Mouse (Mus musculus) ES-E14 (cell line): ENCODE results near the gene Dnajc28. TPM values are rescaled to one million over a fixed set of nuclear protein-coding genes. Genes with fewer than 3 reads are reported as not detected.

Source experiments
- DNase-seq: peaks from one replicate; pipeline ENCODE4 v3.0.0-alpha.2; 2013; ENCODE audit warnings: low read depth, low spot score
- H3K27ac ChIP-seq: 2 replicates; pipeline ENCODE4 v1.5.1; 2012; ENCODE audit warnings: low read depth, mild to moderate bottlenecking, low read length, moderate library complexity, mixed read lengths; ENCODE audit not compliant: poor library complexity, insufficient read depth, severe bottlenecking
- H3K36me3 ChIP-seq: 2 replicates; pipeline ENCODE4 v1.6.1; 2012; ENCODE audit warnings: mild to moderate bottlenecking, low read length, moderate library complexity, mixed read lengths; ENCODE audit not compliant: control insufficient read depth, poor library complexity, insufficient read depth, severe bottlenecking
- H3K4me1 ChIP-seq, 2 experiments: fragments of 150-350 bp in 1 of 2; sonication (generic) in 1 of 2; 2 replicates each; pipeline ENCODE4 v1.6.1; 2012; ENCODE audit warnings: low read length in 2 of 2, mild to moderate bottlenecking in 1 of 2, mixed read lengths in 1 of 2; ENCODE audit not compliant: control insufficient read depth in 2 of 2, insufficient read depth in 2 of 2, poor library complexity in 1 of 2
- H3K4me3 ChIP-seq, 2 experiments: fragments of 150-350 bp in 1 of 2; sonication (generic) in 1 of 2; 2 replicates each; pipeline ENCODE4 v1.5.1; 2012; ENCODE audit warnings: low read length in 2 of 2, low read depth in 1 of 2, mild to moderate bottlenecking in 1 of 2, mixed read lengths in 1 of 2; ENCODE audit not compliant: insufficient read depth in 1 of 2, poor library complexity in 1 of 2, severe bottlenecking in 1 of 2
- H3K9ac ChIP-seq: 2 replicates; pipeline ENCODE4 v1.6.1; 2012; ENCODE audit warnings: low read depth, mild to moderate bottlenecking, low read length, mixed read lengths; ENCODE audit not compliant: poor library complexity, insufficient read depth, severe bottlenecking
- H3K9me3 ChIP-seq: fragments of 150-350 bp; sonication (generic); 2 replicates; pipeline ENCODE4 v1.6.1; 2012; ENCODE audit warnings: low read depth, mild to moderate bottlenecking, low read length; ENCODE audit not compliant: control insufficient read depth, insufficient read depth
- CHD2 ChIP-seq: IDR thresholded peaks from 2 replicates; pipeline ENCODE4 v1.6.1; 2014; ENCODE audit warnings: mild to moderate bottlenecking, low read depth, low read length, inconsistent platforms
- HCFC1 ChIP-seq: IDR thresholded peaks from 2 replicates; pipeline ENCODE4 v1.6.1; 2012; ENCODE audit warnings: low read length, inconsistent platforms, borderline replicate concordance; ENCODE audit not compliant: insufficient read depth
- MAFK ChIP-seq: IDR thresholded peaks from 2 replicates; pipeline ENCODE4 v1.6.1; 2014; ENCODE audit warnings: mild to moderate bottlenecking, low read depth, low read length, inconsistent platforms; ENCODE audit not compliant: insufficient read depth
- ZC3H11A ChIP-seq: IDR thresholded peaks from 2 replicates; pipeline ENCODE4 v1.6.1; 2012; ENCODE audit warnings: low read depth, mild to moderate bottlenecking, inconsistent platforms, low read length, borderline replicate concordance
- ZNF384 ChIP-seq: IDR thresholded peaks from 2 replicates; pipeline ENCODE4 v1.6.1; 2012; ENCODE audit warnings: low read depth, low read length, inconsistent platforms
- in situ Hi-C, 2 experiments: fragments of 600-800 bp; cut with MboI; formaldehyde crosslinking; loops; one replicate each; pipeline ENCODE4 v1.15.1; 2025; ENCODE audit warnings: low sequenced_read_pairs in 2 of 2, inconsistent platforms in 1 of 2; ENCODE audit not compliant: unreplicated experiment in 2 of 2
- total RNA-seq: library from RNA; depleted of rRNA; stranded (reverse); fragments of 300-350 nt; gene quantifications from 2 replicates; pipeline ENCODE4 v1.2.3, GENCODE M21; 2012

The Dnajc28 gene
- total RNA-seq, 1 experiment: 1.7 TPM

- H3K4me3 ChIP-seq: no peak overlapping the region
- H3K9ac ChIP-seq: no peak overlapping the region
- peaks cover 4% of the 10 kb centered on the region; the same call in 1 of the 2 replicates for H3K36me3 ChIP-seq
- H3K4me1 ChIP-seq: no peaks in the 10 kb centered on the region
- TF ChIP-seq ZC3H11A (peak; percentile 33; the same call in 1 of the 2 replicates), MAFK (no peak), HCFC1 (no peak), ZNF384 (no peak), CHD2 (no peak)
- no peaks in the 10 kb centered on the region for H3K9me3 ChIP-seq
- no peak overlapping the region for H3K27ac ChIP-seq
- peak; percentile 52 for DNase-seq
- in situ Hi-C loops: no loop called here
These were observed 36.5 kb downstream of the Dnajc28 start for GRCm38 (mm10) chr16:91582307-91582706.

- in situ Hi-C loops: no loop called here
- Histone ChIP-seq H3K4me1 (no peaks in the 10 kb centered on the region), H3K36me3 (peaks cover 7% of the 10 kb centered on the region; the same call in 1 of the 2 replicates), H3K9me3 (no peaks in the 10 kb centered on the region), H3K4me3 (no peak overlapping the region), H3K27ac (no peak overlapping the region), H3K9ac (no peak overlapping the region)
- TF ChIP-seq HCFC1 (no peak), MAFK (no peak), CHD2 (no peak), ZC3H11A (no peak), ZNF384 (no peak)
- no peak for DNase-seq
These were observed 39.7 kb downstream of the Dnajc28 start for GRCm38 (mm10) chr16:91578980-91579720.

DNA sequence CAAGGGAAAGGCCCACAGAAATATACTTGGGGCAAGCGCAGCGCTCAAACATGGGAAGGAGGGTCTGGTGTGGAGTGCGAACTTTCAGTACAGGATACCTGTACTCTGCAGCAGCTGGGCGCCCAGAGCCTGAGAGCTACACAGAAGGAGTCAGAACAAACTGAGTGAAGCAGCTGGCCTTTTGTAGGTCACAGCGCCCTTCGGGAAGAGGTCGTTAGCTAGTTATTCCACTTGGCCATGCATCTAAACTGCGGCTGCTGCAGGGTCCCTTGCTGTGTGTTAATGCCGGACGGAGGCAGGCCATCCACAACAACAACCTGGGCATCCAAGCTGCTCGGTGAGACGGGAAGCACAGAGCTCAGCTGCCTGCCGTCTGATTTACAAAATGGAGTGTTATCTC is 43.7 kb downstream of the Dnajc28 start:
- no peak overlapping the region for H3K4me3 ChIP-seq
- H3K27ac ChIP-seq: no peak overlapping the region
- H3K4me1 ChIP-seq: no peaks in the 10 kb centered on the region
- no peak overlapping the region for H3K9ac ChIP-seq
- in situ Hi-C loops: no loop called here
- no peak for DNase-seq
- TF ChIP-seq HCFC1: no peak
- TF ChIP-seq MAFK: no peak
- H3K36me3 ChIP-seq: peaks cover 4% of the 10 kb centered on the region; the same call in 1 of the 2 replicates
- no peaks in the 10 kb centered on the region for H3K9me3 ChIP-seq

GRCm38 (mm10) chr16:91571105-91571504 is 47.7 kb downstream of the Dnajc28 start:
- Histone ChIP-seq H3K36me3 (peaks cover 2% of the 10 kb centered on the region; the same call in 1 of the 2 replicates), H3K4me3 (no peak overlapping the region), H3K4me1 (peaks cover 0 to 6% of the 10 kb centered on the region in 2 experiments; a peak in 1 of 4 replicates), H3K9me3 (no peaks in the 10 kb centered on the region), H3K9ac (no peak overlapping the region), H3K27ac (no peak overlapping the region)
- in situ Hi-C loops: no loop called here
- DNase-seq: no peak
- TF ChIP-seq MAFK: no peak
- TF ChIP-seq HCFC1: no peak
- TF ChIP-seq CHD2: no peak
- no peak for TF ChIP-seq ZNF384
- no peak for TF ChIP-seq ZC3H11A
